Mouse (Mus musculus) heart, postnatal 0 days (tissue): ENCODE results near the gene Zfp184. TPM values are rescaled to one million over a fixed set of nuclear protein-coding genes. Genes with fewer than 3 reads are reported as not detected.
A peak's percentile ranks its signal among the peaks of the same experiment; 100 is the strongest.

ENCODE experiments used
- ATAC-seq: fragments of 200-750 bp; cut with Nextera tagmentation; 2 replicates; pipeline ENCODE4 v1.8.0; 2017; ENCODE audit warnings: low read depth, moderate number of reproducible peaks, moderate library complexity; ENCODE audit not compliant: insufficient read depth
- DNase-seq: peaks from one replicate; pipeline ENCODE4 v3.0.0-alpha.2; 2016; ENCODE audit warnings: low spot score
- H3K27ac ChIP-seq: fragments of 300-500 bp; sonication (generic); 2 replicates; pipeline ENCODE4 v1.5.1; 2014; ENCODE audit warnings: low read depth, mild to moderate bottlenecking
- H3K27me3 ChIP-seq: fragments of 300-500 bp; sonication (generic); 2 replicates; pipeline ENCODE4 v1.6.1; 2014; ENCODE audit warnings: low read length, mixed read lengths; ENCODE audit not compliant: control insufficient read depth, insufficient read depth
- H3K36me3 ChIP-seq: fragments of 300-500 bp; sonication (generic); replicated peaks from 2 replicates; pipeline ENCODE4 v1.6.1; 2014; ENCODE audit warnings: low read length, mixed read lengths; ENCODE audit not compliant: control insufficient read depth, insufficient read depth
- H3K4me1 ChIP-seq: fragments of 300-500 bp; sonication (generic); 2 replicates; pipeline ENCODE4 v1.6.1; 2014; ENCODE audit warnings: antibody characterized with exemption; ENCODE audit not compliant: control insufficient read depth, insufficient read depth
- H3K4me2 ChIP-seq: fragments of 300-500 bp; sonication (generic); 2 replicates; pipeline ENCODE4 v1.6.1; 2014; ENCODE audit warnings: low read depth, mild to moderate bottlenecking, low read length, moderate library complexity
- H3K4me3 ChIP-seq: fragments of 300-500 bp; sonication (generic); 2 replicates; pipeline ENCODE4 v1.5.1; 2014; ENCODE audit warnings: low read depth, low read length
- H3K9ac ChIP-seq: fragments of 300-500 bp; sonication (generic); replicated peaks from 2 replicates; pipeline ENCODE4 v1.6.1; 2014; ENCODE audit warnings: low read depth, low read length, mixed read lengths
- H3K9me3 ChIP-seq: fragments of 300-500 bp; sonication (generic); replicated peaks from 2 replicates; pipeline ENCODE4 v1.6.1; 2016; ENCODE audit warnings: low read length; ENCODE audit not compliant: control insufficient read depth
- CTCF ChIP-seq: IDR thresholded peaks from 2 replicates; pipeline ENCODE4 v1.5.1; 2016; ENCODE audit warnings: antibody characterized with exemption, control low read depth, low read depth
- EP300 ChIP-seq: IDR thresholded peaks from 2 replicates; pipeline ENCODE4 v1.6.1; 2016; ENCODE audit warnings: antibody characterized with exemption, low read depth
- WGBS: fragments of 180-500 bp; shearing (Covaris S2); extraction: QIAGEN DNeasy Blood & Tissue Kit; methylation state at CpG from one replicate; pipeline ENCODE4 v1.1.7; 2014; 5-methylcytosine and 5-hydroxymethylcytosine counted together
- microRNA counts: library from miRNA; unstranded; fragments of <30 nt; microRNA quantifications from one replicate; lab custom pipeline; 2015
- microRNA-seq: library from miRNA; unstranded; fragments of <30 nt; microRNA quantifications from one replicate; pipeline ENCODE4, GENCODE M21; 2016
- polyA plus RNA-seq: library from polyadenylated mRNA; unstranded; fragments of >200 nt; fragmentation: Nextera tagmentation; extraction: Ambion mirVana; gene quantifications from 2 replicates; pipeline ENCODE4 v1.2.1, GENCODE M21; 2015
- total RNA-seq: library from RNA; depleted of rRNA; stranded (reverse); fragments of >200 nt; gene quantifications from 2 replicates; pipeline ENCODE4 v1.2.3, GENCODE M21; 2014; ENCODE audit warnings: low replicate concordance; rRNA removed

Gene Zfp184
- total and polyA plus RNA-seq, 2 experiments from 2014 or later, result 1.7 to 2.6 TPM

GRCm38 (mm10) chr13:22006334-22007120, 61.6 kb downstream of the Zfp184 start:
- no peak for TF ChIP-seq EP300
- TF ChIP-seq CTCF, result no peak
- ATAC-seq (peak; percentile 67), DNase-seq (no peak)
- H3K9me3 ChIP-seq, result no peaks in the 10 kb centered on the region
- H3K27me3 ChIP-seq, result peaks cover 96% of the 10 kb centered on the region
- 1% methylated on average over 38 of the region's 38 CpGs for WGBS
- H3K27ac ChIP-seq, result no peak overlapping the region
- H3K4me3 ChIP-seq, result peak overlapping the region; percentile 70
- peak overlapping the region; percentile 97 for H3K4me2 ChIP-seq
- peaks cover 6% of the 10 kb centered on the region for H3K4me1 ChIP-seq
- H3K36me3 ChIP-seq, result no peaks in the 10 kb centered on the region
- no peak overlapping the region; the same call in 1 of the 2 replicates for H3K9ac ChIP-seq

GRCm38 (mm10) chr13:22007121-22007510, 62.2 kb downstream of the Zfp184 start:
- peaks cover 6% of the 10 kb centered on the region for H3K4me1 ChIP-seq
- H3K36me3 ChIP-seq, result no peaks in the 10 kb centered on the region
- H3K27me3 ChIP-seq, result peaks cover 95% of the 10 kb centered on the region
- ATAC-seq (no peak), DNase-seq (no peak)
- H3K27ac ChIP-seq, result no peak overlapping the region
- H3K4me2 ChIP-seq, result peak overlapping the region; percentile 97
- no peak for TF ChIP-seq EP300
- TF ChIP-seq CTCF, result no peak
- peak overlapping the region; percentile 70 for H3K4me3 ChIP-seq
- 6% methylated on average over 18 of the region's 18 CpGs for WGBS
- H3K9ac ChIP-seq, result no peak overlapping the region
- no peaks in the 10 kb centered on the region for H3K9me3 ChIP-seq

- no peak for DNase-seq
- Histone ChIP-seq H3K4me1 (peaks cover 6% of the 10 kb centered on the region), H3K9ac (no peak overlapping the region), H3K4me2 (no peak overlapping the region), H3K4me3 (no peak overlapping the region), H3K27ac (no peak overlapping the region), H3K36me3 (no peaks in the 10 kb centered on the region), H3K27me3 (peaks cover 95% of the 10 kb centered on the region), H3K9me3 (no peaks in the 10 kb centered on the region)
- TF ChIP-seq CTCF (no peak), EP300 (no peak)
- WGBS, result 56% methylated on average over 7 of the region's 7 CpGs
- ATAC-seq, result no peak
Measured at GRCm38 (mm10) chr13:22007872-22008271, 63.0 kb downstream of the Zfp184 start.

- peaks cover 93% of the 10 kb centered on the region for H3K27me3 ChIP-seq
- 82% methylated on average over 3 of the region's 3 CpGs for WGBS
- TF ChIP-seq EP300, result no peak
- no peak overlapping the region for H3K4me2 ChIP-seq
- no peaks in the 10 kb centered on the region for H3K36me3 ChIP-seq
- ATAC-seq (no peak), DNase-seq (no peak)
- no peak overlapping the region for H3K4me3 ChIP-seq
- H3K27ac ChIP-seq, result no peak overlapping the region
- H3K9ac ChIP-seq, result no peak overlapping the region
- H3K9me3 ChIP-seq, result no peaks in the 10 kb centered on the region
- peaks cover 6% of the 10 kb centered on the region for H3K4me1 ChIP-seq
Measured at GRCm38 (mm10) chr13:22008707-22009106, 63.8 kb downstream of the Zfp184 start.

GRCm38 (mm10) chr13:22009642-22010041, 64.7 kb downstream of the Zfp184 start, which contains the start of gene Prss16:
TSS of gene Prss16 (minus strand) at chr13:22009742.
- WGBS, result 33% methylated on average over 7 of the region's 7 CpGs
- DNase-seq (no peak), ATAC-seq (no peak)
- Histone ChIP-seq H3K27ac (no peak within 1 kb of the TSS), H3K4me3 (no peak within 1 kb of the TSS), H3K27me3 (peaks cover 93% of the 10 kb centered on the region), H3K9ac (no peak within 1 kb of the TSS), H3K9me3 (no peaks in the 10 kb centered on the region), H3K4me2 (no peak within 1 kb of the TSS), H3K4me1 (peaks cover 6% of the 10 kb centered on the region), H3K36me3 (no peaks in the 10 kb centered on the region)
- TF ChIP-seq EP300, result no peak
- TF ChIP-seq CTCF, result no peak

MicroRNAs within 50 kb of the gene (microRNA counts, 519-probe panel; counts per million panel counts)
- 5,700 counts per million, percentile 74 among the panel's probes with 10 or more counts for microRNA mmu-miR-1983 (lab: Ali Mortazavi, UCI)

Small RNA genes within 50 kb of the gene (microRNA-seq; reads per million reads assigned to microRNA genes)
- gene Gm44456 (not detected), gene Mir1983 (827 reads per million, percentile 78 among the genes with 10 or more reads in this experiment)

Other genes starting within 250 kb of the Zfp184 start
- not detected in 2 replicates for gene Olfr1359, start 247.0 kb upstream of the Zfp184 start, total RNA-seq
- gene Olfr1359, start 247.0 kb upstream of the Zfp184 start, polyA plus RNA-seq, result not detected in 2 replicates
- gene Hist1h2bl, start 229.0 kb upstream of the Zfp184 start, total RNA-seq, result 431 and 666 TPM in 2 replicates
- gene Hist1h2bl, start 229.0 kb upstream of the Zfp184 start, polyA plus RNA-seq, result 0.55 and 0.98 TPM in 2 replicates
- gene Hist1h2ai, start 228.7 kb upstream of the Zfp184 start, total RNA-seq, result 828 and 1,538 TPM in 2 replicates
- 3.6 and 4.3 TPM in 2 replicates for gene Hist1h2ai, start 228.7 kb upstream of the Zfp184 start, polyA plus RNA-seq
- 1,332 and 1,437 TPM in 2 replicates for gene Hist1h3h, start 227.4 kb upstream of the Zfp184 start, total RNA-seq
- 1.8 TPM in 1 of 2 replicates, not detected in the other for gene Hist1h3h, start 227.4 kb upstream of the Zfp184 start, polyA plus RNA-seq
- gene Hist1h2bm, start 223.1 kb upstream of the Zfp184 start, total RNA-seq, result 1,438 and 1,618 TPM in 2 replicates
- 0.60 and 0.90 TPM in 2 replicates for gene Hist1h2bm, start 223.1 kb upstream of the Zfp184 start, polyA plus RNA-seq
- 962 and 1,129 TPM in 2 replicates for gene Hist1h4j, start 210.0 kb upstream of the Zfp184 start, total RNA-seq
- 0.20 and 0.27 TPM in 2 replicates for gene Hist1h4j, start 210.0 kb upstream of the Zfp184 start, polyA plus RNA-seq
- gene Hist1h4k, start 194.6 kb upstream of the Zfp184 start, total RNA-seq, result 470 and 1,132 TPM in 2 replicates
- gene Hist1h4k, start 194.6 kb upstream of the Zfp184 start, polyA plus RNA-seq, result 0.55 and 1.4 TPM in 2 replicates
- gene Hist1h2ak, start 191.3 kb upstream of the Zfp184 start, total RNA-seq, result 128 and 633 TPM in 2 replicates
- gene Hist1h2ak, start 191.3 kb upstream of the Zfp184 start, polyA plus RNA-seq, result 10.3 and 10.7 TPM in 2 replicates
- gene Hist1h2bn, start 191.0 kb upstream of the Zfp184 start, total RNA-seq, result 1,069 and 1,692 TPM in 2 replicates
- gene Hist1h2bn, start 191.0 kb upstream of the Zfp184 start, polyA plus RNA-seq, result 0.94 and 2.5 TPM in 2 replicates
- 356 and 550 TPM in 2 replicates for gene Hist1h1b, start 164.5 kb upstream of the Zfp184 start, total RNA-seq
- gene Hist1h1b, start 164.5 kb upstream of the Zfp184 start, polyA plus RNA-seq, result 4.7 and 5.4 TPM in 2 replicates
- 602 and 1,805 TPM in 2 replicates for gene Hist1h3i, start 161.7 kb upstream of the Zfp184 start, total RNA-seq
- 21.5 and 25.8 TPM in 2 replicates for gene Hist1h3i, start 161.7 kb upstream of the Zfp184 start, polyA plus RNA-seq
- 677 and 1,354 TPM in 2 replicates for gene Hist1h2an, start 157.9 kb upstream of the Zfp184 start, total RNA-seq
- gene Hist1h2an, start 157.9 kb upstream of the Zfp184 start, polyA plus RNA-seq, result 1.8 and 3.3 TPM in 2 replicates
- 250 and 332 TPM in 2 replicates for gene Hist1h2bp, start 157.6 kb upstream of the Zfp184 start, total RNA-seq
- 0.34 and 0.55 TPM in 2 replicates for gene Hist1h2bp, start 157.6 kb upstream of the Zfp184 start, polyA plus RNA-seq
- gene Hist1h2bq, start 134.9 kb upstream of the Zfp184 start, total RNA-seq, result 1,204 and 1,722 TPM in 2 replicates
- 5.6 and 6.3 TPM in 2 replicates for gene Hist1h2bq, start 134.9 kb upstream of the Zfp184 start, polyA plus RNA-seq
- not detected in 2 replicates for gene Hist1h2ao, start 134.6 kb upstream of the Zfp184 start, total RNA-seq
- not detected in 2 replicates for gene Hist1h2ao, start 134.6 kb upstream of the Zfp184 start, polyA plus RNA-seq
- 1.1 and 2.7 TPM in 2 replicates for gene Hist1h4m, start 133.3 kb upstream of the Zfp184 start, total RNA-seq
- not detected in 2 replicates for gene Hist1h4m, start 133.3 kb upstream of the Zfp184 start, polyA plus RNA-seq
- gene Hist1h4n, start 112.9 kb upstream of the Zfp184 start, total RNA-seq, result 3,661 and 3,822 TPM in 2 replicates
- gene Hist1h4n, start 112.9 kb upstream of the Zfp184 start, polyA plus RNA-seq, result 2.0 and 2.4 TPM in 2 replicates
- 1,615 and 1,927 TPM in 2 replicates for gene Hist1h2ap, start 111.6 kb upstream of the Zfp184 start, total RNA-seq
- gene Hist1h2ap, start 111.6 kb upstream of the Zfp184 start, polyA plus RNA-seq, result 664 and 726 TPM in 2 replicates
- 929 and 1,160 TPM in 2 replicates for gene Hist1h2br, start 111.4 kb upstream of the Zfp184 start, total RNA-seq
- gene Hist1h2br, start 111.4 kb upstream of the Zfp184 start, polyA plus RNA-seq, result 5.2 and 6.5 TPM in 2 replicates
- gene Pom121l2, start 36.1 kb downstream of the Zfp184 start, total RNA-seq, result not detected in 2 replicates
- gene Pom121l2, start 36.1 kb downstream of the Zfp184 start, polyA plus RNA-seq, result not detected in 2 replicates
- gene Prss16, start 64.6 kb downstream of the Zfp184 start, total RNA-seq, result 14.0 TPM in 1 of 2 replicates, not detected in the other
- gene Prss16, start 64.6 kb downstream of the Zfp184 start, polyA plus RNA-seq, result 0.05 and 0.14 TPM in 2 replicates
- gene Hist1h2ah, start 90.5 kb downstream of the Zfp184 start, total RNA-seq, result 48.9 and 128 TPM in 2 replicates
- gene Hist1h2ah, start 90.5 kb downstream of the Zfp184 start, polyA plus RNA-seq, result 1.9 TPM in 1 of 2 replicates, not detected in the other
- gene Hist1h2bk, start 90.8 kb downstream of the Zfp184 start, total RNA-seq, result 563 and 573 TPM in 2 replicates
- gene Hist1h2bk, start 90.8 kb downstream of the Zfp184 start, polyA plus RNA-seq, result 0.34 TPM in 1 of 2 replicates, not detected in the other
- gene Hist1h4i, start 96.3 kb downstream of the Zfp184 start, total RNA-seq, result 29.3 and 34.1 TPM in 2 replicates
- gene Hist1h4i, start 96.3 kb downstream of the Zfp184 start, polyA plus RNA-seq, result 4.0 and 4.2 TPM in 2 replicates
- gene Hist1h2ag, start 97.8 kb downstream of the Zfp184 start, total RNA-seq, result 658 and 1,026 TPM in 2 replicates
- 7.6 and 7.9 TPM in 2 replicates for gene Hist1h2ag, start 97.8 kb downstream of the Zfp184 start, polyA plus RNA-seq
- 1,225 and 1,316 TPM in 2 replicates for gene Hist1h2bj, start 98.1 kb downstream of the Zfp184 start, total RNA-seq
- 1.7 and 3.1 TPM in 2 replicates for gene Hist1h2bj, start 98.1 kb downstream of the Zfp184 start, polyA plus RNA-seq
- gene Vmn1r188, start 139.3 kb downstream of the Zfp184 start, total RNA-seq, result not detected in 2 replicates
- gene Vmn1r188, start 139.3 kb downstream of the Zfp184 start, polyA plus RNA-seq, result not detected in 2 replicates
- not detected in 2 replicates for gene Vmn1r189, start 160.7 kb downstream of the Zfp184 start, total RNA-seq
- gene Vmn1r189, start 160.7 kb downstream of the Zfp184 start, polyA plus RNA-seq, result not detected in 2 replicates
- not detected in 2 replicates for gene Vmn1r191, start 238.9 kb downstream of the Zfp184 start, total RNA-seq
- gene Vmn1r191, start 238.9 kb downstream of the Zfp184 start, polyA plus RNA-seq, result not detected in 2 replicates
- not detected in 2 replicates for gene Vmn1r192, start 246.0 kb downstream of the Zfp184 start, total RNA-seq
- gene Vmn1r192, start 246.0 kb downstream of the Zfp184 start, polyA plus RNA-seq, result not detected in 2 replicates